Mouse (Mus musculus) heart, embryonic 11.5 days (tissue): ENCODE data around the gene Ephx1. TPM values are rescaled to one million over a fixed set of nuclear protein-coding genes. Genes with fewer than 3 reads are reported as not detected.
"Not testable (repeated sequence)": the region's sequence is repeated elsewhere in the genome, so short reads cannot be mapped to it uniquely, and the experiment has no call there.

Experiments used
- ATAC-seq: fragments of 200-750 bp; cut with Nextera tagmentation; replicated peaks from 2 replicates; pipeline ENCODE4 v1.8.0; 2017; ENCODE audit warnings: moderate library complexity; ENCODE audit not compliant: insufficient number of reproducible peaks, low FRiP score, low TSS enrichment
- H3K27ac ChIP-seq: fragments of 300-500 bp; sonication (generic); 2 replicates; pipeline ENCODE4 v1.5.1; 2014; ENCODE audit warnings: mild to moderate bottlenecking, low read depth, low read length
- H3K27me3 ChIP-seq: fragments of 300-500 bp; sonication (generic); 2 replicates; pipeline ENCODE4 v1.6.1; 2014; ENCODE audit warnings: mild to moderate bottlenecking, low read length, mixed read lengths; ENCODE audit not compliant: control insufficient read depth, insufficient read depth
- H3K36me3 ChIP-seq: fragments of 300-500 bp; sonication (generic); 2 replicates; pipeline ENCODE4 v1.6.1; 2014; ENCODE audit warnings: mild to moderate bottlenecking, low read length, moderate library complexity, mixed read lengths; ENCODE audit not compliant: control insufficient read depth, insufficient read depth
- H3K4me1 ChIP-seq: fragments of 300-500 bp; sonication (generic); 2 replicates; pipeline ENCODE4 v1.6.1; 2014; ENCODE audit warnings: low read length; ENCODE audit not compliant: control insufficient read depth, insufficient read depth
- H3K4me2 ChIP-seq: fragments of 300-500 bp; sonication (generic); 2 replicates; pipeline ENCODE4 v1.6.1; 2014; ENCODE audit warnings: mild to moderate bottlenecking, moderate library complexity
- H3K4me3 ChIP-seq: fragments of 300-500 bp; sonication (generic); 2 replicates; pipeline ENCODE4 v1.5.1; 2014; ENCODE audit warnings: low read depth, low read length
- H3K9ac ChIP-seq: fragments of 300-500 bp; sonication (generic); 2 replicates; pipeline ENCODE4 v1.6.1; 2014; ENCODE audit warnings: mild to moderate bottlenecking, low read depth, low read length, moderate library complexity
- H3K9me3 ChIP-seq: fragments of 300-500 bp; sonication (generic); replicated peaks from 2 replicates; pipeline ENCODE4 v1.6.1; 2016; ENCODE audit warnings: low read length; ENCODE audit not compliant: control insufficient read depth
- whole genome bisulfite sequencing: fragments of 180-500 bp; shearing (Covaris S2); extraction: QIAGEN DNeasy Blood & Tissue Kit; methylation state at CpG from one replicate; pipeline ENCODE4 v1.1.7; 2014; ENCODE audit not compliant: insufficient replicate concordance; 5-methylcytosine and 5-hydroxymethylcytosine counted together
- polyA plus RNA-seq: library from polyadenylated mRNA; unstranded; fragments of >200 nt; fragmentation: Nextera tagmentation; extraction: Ambion mirVana; gene quantifications from 2 replicates; pipeline ENCODE4 v1.2.1, GENCODE M21; 2014

Ephx1 gene
- polyA plus RNA-seq, 1 experiment from 2014 or later = 3.8 TPM

GRCm38 (mm10) chr1:181049328-181049842, 28.7 kb upstream of the Ephx1 start:
- H3K9me3 ChIP-seq = no peaks in the 10 kb centered on the region
- no peak overlapping the region for H3K4me3 ChIP-seq
- H3K4me1 ChIP-seq = no peaks in the 10 kb centered on the region
- no peaks in the 10 kb centered on the region for H3K27me3 ChIP-seq
- no peak overlapping the region for H3K4me2 ChIP-seq
- H3K27ac ChIP-seq = no peak overlapping the region
- no peak overlapping the region for H3K9ac ChIP-seq
- no peaks in the 10 kb centered on the region for H3K36me3 ChIP-seq
- ATAC-seq = no peak

- no peak for ATAC-seq
- no peak overlapping the region for H3K4me2 ChIP-seq
- no peak overlapping the region for H3K4me3 ChIP-seq
- no peaks in the 10 kb centered on the region for H3K27me3 ChIP-seq
- no peak overlapping the region for H3K27ac ChIP-seq
- H3K9me3 ChIP-seq = no peaks in the 10 kb centered on the region
- WGBS = 26% methylated on average over 1 of the region's 1 CpGs
- H3K4me1 ChIP-seq = no peaks in the 10 kb centered on the region
- H3K9ac ChIP-seq = no peak overlapping the region
- no peaks in the 10 kb centered on the region for H3K36me3 ChIP-seq
These were observed 26.8 kb upstream of the Ephx1 start for GRCm38 (mm10) chr1:181047520-181047919.

GRCm38 (mm10) chr1:181039652-181040051, 18.9 kb upstream of the Ephx1 start:
- no peak overlapping the region for H3K9ac ChIP-seq
- no peak overlapping the region for H3K27ac ChIP-seq
- no peaks in the 10 kb centered on the region for H3K36me3 ChIP-seq
- ATAC-seq = no peak
- no peak overlapping the region for H3K4me2 ChIP-seq
- H3K4me3 ChIP-seq = no peak overlapping the region
- H3K9me3 ChIP-seq = no peaks in the 10 kb centered on the region
- WGBS = 9% methylated on average over 4 of the region's 4 CpGs
- H3K4me1 ChIP-seq = no peaks in the 10 kb centered on the region
- peaks cover 3% of the 10 kb centered on the region; the same call in 1 of the 2 replicates for H3K27me3 ChIP-seq

DNA sequence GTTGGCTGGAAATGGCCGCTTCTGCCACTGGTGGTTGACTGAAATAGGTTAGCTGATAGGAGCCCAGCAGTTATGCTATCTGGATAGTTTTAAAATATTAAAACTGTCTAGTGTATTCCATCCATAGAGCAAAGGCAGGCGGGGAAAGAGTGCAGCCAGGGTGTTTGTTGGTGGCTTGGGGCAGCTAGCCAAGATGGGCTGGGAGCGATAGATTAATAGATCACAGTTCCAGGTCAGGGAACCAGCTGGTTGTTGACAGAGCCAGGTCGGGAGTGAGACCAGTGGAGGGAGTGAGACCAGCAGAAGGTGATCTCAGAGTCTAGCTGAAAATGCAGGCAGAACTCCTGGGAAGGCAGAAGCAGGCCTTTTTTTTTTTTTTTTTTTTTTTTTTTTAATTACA, 16.9 kb upstream of the Ephx1 start:
- no peak overlapping the region for H3K4me2 ChIP-seq
- 72% methylated on average over 4 of the region's 4 CpGs for WGBS
- ATAC-seq = no peak
- no peak overlapping the region for H3K9ac ChIP-seq
- peaks cover 3% of the 10 kb centered on the region; the same call in 1 of the 2 replicates for H3K27me3 ChIP-seq
- H3K27ac ChIP-seq = no peak overlapping the region
- no peaks in the 10 kb centered on the region for H3K36me3 ChIP-seq
- H3K4me3 ChIP-seq = no peak overlapping the region
- H3K9me3 ChIP-seq = no peaks in the 10 kb centered on the region
- H3K4me1 ChIP-seq = no peaks in the 10 kb centered on the region

DNA sequence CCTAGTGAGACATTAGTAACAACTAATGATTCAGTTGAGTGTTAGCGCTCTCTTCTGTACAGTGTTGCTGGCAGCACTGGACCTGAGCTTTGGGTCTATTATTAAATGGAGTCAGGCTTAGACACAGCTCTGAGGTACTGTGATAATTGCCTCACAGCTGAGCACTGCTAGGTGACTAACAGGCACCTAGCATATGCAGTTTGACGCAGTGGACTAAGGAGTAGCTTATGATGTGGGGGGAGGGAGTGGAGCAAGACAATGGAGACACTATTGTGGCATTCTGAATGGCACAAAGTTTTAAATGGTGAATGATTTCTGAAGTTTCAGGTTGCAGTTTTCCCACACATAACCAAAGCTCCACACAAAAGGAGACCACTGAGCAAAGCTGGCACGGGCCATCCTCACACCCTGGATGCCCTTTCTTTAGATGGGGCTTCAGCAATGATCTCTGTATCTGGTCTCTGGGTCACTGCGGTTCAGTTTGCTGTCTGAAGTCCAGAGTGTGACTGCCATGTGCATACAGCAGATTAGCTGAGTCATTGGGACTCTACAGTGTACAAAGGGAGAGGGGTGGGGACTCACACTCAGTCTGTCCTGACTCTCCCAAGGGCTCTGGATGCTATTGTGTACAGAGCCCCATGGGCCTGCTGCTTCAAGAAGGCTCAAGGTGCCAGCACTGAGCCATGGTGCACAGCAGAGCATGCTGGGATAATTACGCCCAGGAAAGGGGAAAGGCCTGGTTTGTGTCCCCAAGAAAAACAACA, 14.5 kb upstream of the Ephx1 start:
- not testable (repeated sequence) for H3K4me3 ChIP-seq, H3K9ac ChIP-seq, H3K27me3 ChIP-seq, H3K4me2 ChIP-seq, ATAC-seq, H3K4me1 ChIP-seq, H3K27ac ChIP-seq, H3K36me3 ChIP-seq, H3K9me3 ChIP-seq
- 72% methylated on average over 5 of the region's 5 CpGs for WGBS

DNA sequence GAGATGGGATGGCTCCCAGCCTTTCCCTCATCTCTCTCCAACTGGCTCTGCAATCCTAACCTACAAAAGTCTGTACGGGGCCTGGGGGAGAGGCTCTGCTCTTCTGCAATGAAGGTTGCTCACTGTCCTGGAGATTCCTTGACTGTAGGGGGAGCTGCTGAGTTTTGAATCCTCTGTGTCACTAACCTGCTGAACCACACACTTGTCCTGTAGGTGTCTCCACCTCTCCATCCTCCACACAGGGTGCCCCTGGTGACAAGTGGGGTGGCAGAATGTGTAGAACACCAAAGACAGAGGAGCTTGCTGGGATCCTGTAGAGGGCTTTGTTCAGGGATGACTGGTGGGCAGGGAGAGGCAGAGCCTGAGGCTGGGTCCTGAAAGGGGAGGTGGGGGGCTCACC, 1.6 kb upstream of the Ephx1 start:
- H3K36me3 ChIP-seq = no peaks in the 10 kb centered on the region
- H3K4me2 ChIP-seq = no peak overlapping the region
- no peak overlapping the region for H3K4me3 ChIP-seq
- no peak overlapping the region for H3K9ac ChIP-seq
- H3K9me3 ChIP-seq = no peaks in the 10 kb centered on the region
- peaks cover 5% of the 10 kb centered on the region; the same call in 1 of the 2 replicates for H3K27me3 ChIP-seq
- 10% methylated on average over 1 of the region's 1 CpGs for WGBS
- H3K27ac ChIP-seq = no peak overlapping the region
- no peaks in the 10 kb centered on the region for H3K4me1 ChIP-seq
- ATAC-seq = 0 out of 2 replicates have a peak, but pooled peaks have one; percentile 42

DNA sequence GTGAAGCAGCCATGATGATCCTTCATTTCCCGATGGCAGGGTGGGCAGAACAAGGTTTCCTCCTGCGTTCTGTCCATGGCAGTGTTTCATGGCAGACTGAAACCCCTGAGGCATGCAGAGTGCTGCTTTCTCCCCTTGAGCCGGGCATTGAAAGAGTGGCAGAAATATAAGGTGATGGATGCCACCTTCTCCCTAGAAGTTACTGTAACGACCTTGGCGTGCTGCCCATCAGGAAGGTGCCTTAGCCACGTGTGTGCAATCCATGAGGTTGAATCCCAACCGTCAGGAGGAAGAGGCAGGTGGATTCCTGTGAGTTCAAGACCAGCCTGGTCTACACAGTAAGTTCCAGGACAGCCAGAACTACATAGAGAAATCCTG, 773 bp upstream of the Ephx1 start:
- H3K4me1 ChIP-seq = no peaks in the 10 kb centered on the region
- no peaks in the 10 kb centered on the region for H3K36me3 ChIP-seq
- no peak overlapping the region for H3K27ac ChIP-seq
- ATAC-seq = no peak
- H3K4me3 ChIP-seq = no peak overlapping the region
- H3K4me2 ChIP-seq = no peak overlapping the region
- 63% methylated on average over 7 of the region's 7 CpGs for WGBS
- H3K9ac ChIP-seq = no peak overlapping the region
- H3K27me3 ChIP-seq = peaks cover 5% of the 10 kb centered on the region; the same call in 1 of the 2 replicates
- H3K9me3 ChIP-seq = no peaks in the 10 kb centered on the region

GRCm38 (mm10) chr1:181017890-181018420, 2.7 kb downstream of the Ephx1 start:
- peaks cover 4% of the 10 kb centered on the region; the same call in 1 of the 2 replicates for H3K4me1 ChIP-seq
- 56% methylated on average over 13 of the region's 13 CpGs for WGBS
- H3K9me3 ChIP-seq = no peaks in the 10 kb centered on the region
- ATAC-seq = no peak
- no peak overlapping the region for H3K9ac ChIP-seq
- no peaks in the 10 kb centered on the region for H3K36me3 ChIP-seq
- H3K27ac ChIP-seq = no peak overlapping the region
- H3K27me3 ChIP-seq = peaks cover 5% of the 10 kb centered on the region; the same call in 1 of the 2 replicates
- H3K4me2 ChIP-seq = no peak overlapping the region
- H3K4me3 ChIP-seq = no peak overlapping the region
